Comparison of ENCODE assay signal across 14 mouse cellular contexts in genomic region chr11:98289873-98290272, GRCm38 (mm10). TPM values are rescaled to one million over a fixed set of nuclear protein-coding genes. Genes with fewer than 3 reads are reported as not detected.
DNase-seq lines count a peak whose midpoint lies in the region; ATAC-seq and TF ChIP-seq lines count a peak whose summit lies in the region.
"Had no signal": no experiment of that assay in that cellular context is flagged by ENCODE, and none has a peak within 500 bp of the region (broad histone marks: within the 10 kb centered on the region; RNA-seq: fewer than 3 reads in every experiment).

No protein-coding gene starts in this region.

- no peak for ATAC-seq in kidney, embryonic 15.5 days (replicated peaks; ENCODE audit: low FRiP score)
- no peak for ATAC-seq in intestine, postnatal 0 days

- peaks cover 17% of the 10 kb centered on the region for H3K27me3 ChIP-seq in kidney, embryonic 15.5 days
- 0 out of 2 replicates have a peak, but pooled peaks cover 2% of the 10 kb centered on the region for H3K27me3 ChIP-seq in intestine, postnatal 0 days (replicated peaks; ENCODE audit: control insufficient read depth, insufficient read depth, low read length)

- H3K9me3 ChIP-seq in kidney, embryonic 15.5 days (replicated peaks), result no peaks in the 10 kb centered on the region
- no peaks in the 10 kb centered on the region for H3K9me3 ChIP-seq in ES-E14 (ENCODE audit: control insufficient read depth, insufficient read depth, low read depth, low read length)
- H3K9me3 ChIP-seq in intestine, postnatal 0 days (ENCODE audit: control insufficient read depth), result no peaks in the 10 kb centered on the region
- H3K9me3 ChIP-seq: liver, embryonic 13.5 days had no signal

- no peak overlapping the region for H3K27ac ChIP-seq in kidney, embryonic 15.5 days
- no peak overlapping the region for H3K27ac ChIP-seq in ES-E14 (ENCODE audit: insufficient read depth, low read depth, low read length, poor library complexity, severe bottlenecking)
- H3K27ac ChIP-seq in intestine, postnatal 0 days (ENCODE audit: low read depth, low read length), result no peak overlapping the region
- H3K27ac ChIP-seq: liver, embryonic 13.5 days had no signal

- no peak overlapping the region for H3K4me3 ChIP-seq in kidney, embryonic 15.5 days (replicated peaks)
- H3K4me3 ChIP-seq in ES-E14 (ENCODE audit: insufficient read depth in 1 of 2, low read depth in 1 of 2, low read length in 2 of 2, poor library complexity in 1 of 2, severe bottlenecking in 1 of 2), result no peak overlapping the region
- H3K4me3 ChIP-seq in intestine, postnatal 0 days (ENCODE audit: low read depth, low read length), result no peak overlapping the region
- H3K4me3 ChIP-seq: liver, embryonic 13.5 days had no signal

- no peaks in the 10 kb centered on the region for H3K36me3 ChIP-seq in kidney, embryonic 15.5 days
- no peaks in the 10 kb centered on the region for H3K36me3 ChIP-seq in ES-E14 (ENCODE audit: control insufficient read depth, insufficient read depth, low read length, poor library complexity, severe bottlenecking)
- no peaks in the 10 kb centered on the region for H3K36me3 ChIP-seq in intestine, postnatal 0 days (ENCODE audit: control insufficient read depth, insufficient read depth)
- H3K36me3 ChIP-seq: liver, embryonic 13.5 days had no signal

- in situ Hi-C loops in ES-E14 (cut with MboI; ENCODE audit: low sequenced_read_pairs in 2 of 2, unreplicated experiment in 2 of 2), result no loop called here

- 46% methylated on average over 13 of the region's 13 CpGs for WGBS in kidney, embryonic 15.5 days
- 57% methylated on average over 13 of the region's 13 CpGs for WGBS in intestine, postnatal 0 days

- no peak overlapping the region for H3K4me2 ChIP-seq in kidney, embryonic 15.5 days
- H3K4me2 ChIP-seq in intestine, postnatal 0 days (replicated peaks; ENCODE audit: low read depth), result no peak overlapping the region
- H3K4me2 ChIP-seq: liver, embryonic 13.5 days had no signal

- peaks cover 11% of the 10 kb centered on the region for H3K4me1 ChIP-seq in kidney, embryonic 15.5 days
- peaks cover 0 to 4% of the 10 kb centered on the region in 2 experiments; a peak in 1 of 4 replicates for H3K4me1 ChIP-seq in ES-E14 (ENCODE audit: control insufficient read depth in 2 of 2, insufficient read depth in 2 of 2, low read length in 2 of 2, poor library complexity in 1 of 2)
- H3K4me1 ChIP-seq in intestine, postnatal 0 days (replicated peaks; ENCODE audit: control insufficient read depth, insufficient read depth, low read length), result no peaks in the 10 kb centered on the region

- peak; percentile 76 for DNase-seq in kidney, adult 11 months
- DNase-seq in ES-E14 (ENCODE audit: low read depth, low spot score), result no peak
- DNase-seq in cerebellum, postnatal 14 days, result peak; percentile 80 to 86
- DNase-seq in kidney, postnatal 25 days, result peak; percentile 62 to 76
- DNase-seq in heart, adult 9 months (ENCODE audit: low spot score in 2 of 2), result no peak
- no peak for DNase-seq in urinary bladder, postnatal 25 days (ENCODE audit: low spot score)
- DNase-seq: gastrocnemius, postnatal 25 days; heart, postnatal 14 days; liver, embryonic 13.5 days had no signal

- no peak overlapping the region for H3K9ac ChIP-seq in kidney, embryonic 15.5 days
- peak overlapping the region; percentile 39; the same call in 1 of the 2 replicates for H3K9ac ChIP-seq in ES-E14 (ENCODE audit: insufficient read depth, low read depth, low read length, poor library complexity, severe bottlenecking)
- H3K9ac ChIP-seq in intestine, postnatal 0 days (ENCODE audit: low read depth, low read length), result no peak overlapping the region
- H3K9ac ChIP-seq: liver, embryonic 13.5 days had no signal

- TF ChIP-seq CTCF in intestine, postnatal 0 days (IDR thresholded peaks at IDR 0.05; ENCODE audit: low read depth), result no peak

TF ChIP-seq in ES-E14, 5 proteins besides CTCF, POLR2A, EP300 and RAD21:
- TF ChIP-seq CHD2 (IDR thresholded peaks at IDR 0.05; ENCODE audit: low read depth, low read length) (no peak), ZNF384 (IDR thresholded peaks at IDR 0.05; ENCODE audit: low read depth, low read length) (no peak), HCFC1 (IDR thresholded peaks at IDR 0.05; ENCODE audit: borderline replicate concordance, insufficient read depth, low read length) (no peak), MAFK (IDR thresholded peaks at IDR 0.05; ENCODE audit: insufficient read depth, low read depth, low read length) (no peak), ZC3H11A (IDR thresholded peaks at IDR 0.05; ENCODE audit: borderline replicate concordance, low read depth, low read length) (no peak)
TF ChIP-seq in ES-E14: peak in this region for 0.

RNA-seq across cellular contexts. Expression of gene Neurod2, which starts 39.6 kb away (rescaled TPM):
- polyA plus RNA-seq in kidney, embryonic 15.5 days (2015; fragmentation: Nextera tagmentation; extraction: Ambion mirVana), result not detected in 2 replicates
- total RNA-seq in ES-E14 (2012; rRNA removed), result not detected in 2 replicates
- polyA plus RNA-seq in intestine, postnatal 0 days (2015; fragmentation: Nextera tagmentation; extraction: Ambion mirVana), result 0.07 TPM in 1 of 2 replicates, not detected in the other
- total RNA-seq: gastrocnemius, postnatal 25 days; heart, postnatal 14 days; megakaryocyte progenitor cell, adult 5-6 weeks; neutrophil, adult 5-6 weeks had no signal
- polyA plus RNA-seq: liver, embryonic 13.5 days; thymus, postnatal 0 days had no signal

RNA-seq across cellular contexts. Expression of gene Ppp1r1b, which starts 58.3 kb away (rescaled TPM):
- 2.8 and 6.8 TPM in 2 replicates for polyA plus RNA-seq in kidney, embryonic 15.5 days (2015; fragmentation: Nextera tagmentation; extraction: Ambion mirVana)
- total RNA-seq in ES-E14 (2012; rRNA removed), result 0.22 and 0.79 TPM in 2 replicates
- polyA plus RNA-seq in intestine, postnatal 0 days (2015; fragmentation: Nextera tagmentation; extraction: Ambion mirVana), result 99.5 and 102 TPM in 2 replicates
- total RNA-seq: megakaryocyte progenitor cell, adult 5-6 weeks; neutrophil, adult 5-6 weeks had no signal

Comparison
In these comparisons a context has a peak if more than half of its experiments do, and no peak if none do; other contexts are left out.
1. DNase-seq: peak in kidney, adult 11 months (single experiment), cerebellum, postnatal 14 days (2 of 2) and kidney, postnatal 25 days (2 of 2); none in ES-E14 (single experiment), heart, adult 9 months (0 of 2) and urinary bladder, postnatal 25 days (single experiment).
2. RNA of gene Ppp1r1b, which starts 58.3 kb away (polyA plus RNA-seq): 99.5 to 102 TPM in intestine, postnatal 0 days; 2.8 to 6.8 TPM in kidney, embryonic 15.5 days; every median in the first group is over 10 times any median in the second.